Mouse (Mus musculus) ES-Bruce4 (cell line): Measurements from ENCODE around the gene 1700069L16Rik. TPM values are rescaled to one million over a fixed set of nuclear protein-coding genes. Genes with fewer than 3 reads are reported as not detected.

Experiments used
- H3K27ac ChIP-seq: 2 replicates; pipeline ENCODE4 v1.5.1; 2012; ENCODE audit warnings: low read length, inconsistent platforms; ENCODE audit not compliant: insufficient read depth
- H3K27me3 ChIP-seq: 2 replicates; pipeline ENCODE4 v1.6.1; 2012; ENCODE audit warnings: mild to moderate bottlenecking, low read length, inconsistent platforms; ENCODE audit not compliant: control insufficient read depth, poor library complexity, insufficient read depth, severe bottlenecking
- H3K36me3 ChIP-seq: 2 replicates; pipeline ENCODE4 v1.6.1; 2012; ENCODE audit warnings: inconsistent platforms, mild to moderate bottlenecking, low read length, moderate library complexity; ENCODE audit not compliant: control insufficient read depth, poor library complexity, insufficient read depth, severe bottlenecking
- H3K4me1 ChIP-seq: one replicate; pipeline ENCODE4 v1.8.1; 2011; ENCODE audit warnings: low read length; ENCODE audit not compliant: control insufficient read depth, insufficient read depth
- H3K4me3 ChIP-seq: 2 replicates; pipeline ENCODE4 v1.5.1; 2011; ENCODE audit warnings: low read depth, mild to moderate bottlenecking, low read length
- H3K9ac ChIP-seq: 2 replicates; pipeline ENCODE4 v1.6.1; 2012; ENCODE audit warnings: low read depth, mild to moderate bottlenecking, inconsistent platforms; ENCODE audit not compliant: poor library complexity, severe bottlenecking
- H3K9me3 ChIP-seq: replicated peaks from 2 replicates; pipeline ENCODE4 v1.6.1; 2012; ENCODE audit warnings: mild to moderate bottlenecking, low read length, inconsistent platforms; ENCODE audit not compliant: control insufficient read depth, poor library complexity, insufficient read depth, severe bottlenecking
- CTCF ChIP-seq: IDR thresholded peaks from one replicate; pipeline ENCODE4 v1.8.1; 2011; ENCODE audit warnings: low read depth, low read length
- EP300 ChIP-seq: IDR thresholded peaks from 2 replicates; pipeline ENCODE4 v1.6.1; 2011; ENCODE audit warnings: low read depth, low read length; ENCODE audit not compliant: insufficient read depth
- POLR2A ChIP-seq: IDR thresholded peaks from one replicate; pipeline ENCODE4 v1.8.1; 2011; ENCODE audit warnings: low read length; ENCODE audit not compliant: insufficient read depth
- polyA plus RNA-seq: library from polyadenylated mRNA; stranded (reverse); fragments of >200 nt; gene quantifications from 2 replicates; pipeline ENCODE4 v1.2.4, GENCODE M21; 2011; ENCODE audit warnings: low read depth; ENCODE audit not compliant: missing spikeins, insufficient read depth, insufficient read length

Gene 1700069L16Rik
- polyA plus RNA-seq, 1 experiment, result not detected

DNA sequence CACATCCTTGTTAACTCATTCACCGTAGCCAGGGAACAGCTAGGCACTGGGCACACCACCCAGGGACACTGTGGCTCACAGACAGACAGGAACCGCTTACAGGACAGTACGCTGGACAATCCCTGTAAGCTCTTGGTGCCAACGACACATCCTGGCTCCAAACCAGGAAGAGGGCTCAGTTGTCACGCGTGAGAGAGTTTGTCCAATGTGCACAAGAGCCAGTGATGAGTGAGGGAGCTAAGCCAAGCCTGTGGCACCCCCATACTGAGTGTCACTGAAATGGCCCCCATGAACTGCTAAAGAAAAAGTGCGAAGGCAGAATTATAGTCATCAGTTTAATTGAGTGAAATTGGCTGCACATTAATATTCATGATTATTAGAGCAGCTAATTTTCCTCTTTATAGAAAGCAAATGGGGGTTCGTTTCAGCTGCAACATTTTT, 5.3 kb downstream of the 1700069L16Rik start:
- no peak for TF ChIP-seq EP300
- no peak for TF ChIP-seq POLR2A
- TF ChIP-seq CTCF, result no peak
- no peak overlapping the region for H3K9ac ChIP-seq
- H3K4me1 ChIP-seq, result peaks cover 9% of the 10 kb centered on the region
- no peak overlapping the region for H3K27ac ChIP-seq
- no peaks in the 10 kb centered on the region for H3K9me3 ChIP-seq
- H3K36me3 ChIP-seq, result no peaks in the 10 kb centered on the region
- H3K4me3 ChIP-seq, result no peak overlapping the region
- no peaks in the 10 kb centered on the region for H3K27me3 ChIP-seq

DNA sequence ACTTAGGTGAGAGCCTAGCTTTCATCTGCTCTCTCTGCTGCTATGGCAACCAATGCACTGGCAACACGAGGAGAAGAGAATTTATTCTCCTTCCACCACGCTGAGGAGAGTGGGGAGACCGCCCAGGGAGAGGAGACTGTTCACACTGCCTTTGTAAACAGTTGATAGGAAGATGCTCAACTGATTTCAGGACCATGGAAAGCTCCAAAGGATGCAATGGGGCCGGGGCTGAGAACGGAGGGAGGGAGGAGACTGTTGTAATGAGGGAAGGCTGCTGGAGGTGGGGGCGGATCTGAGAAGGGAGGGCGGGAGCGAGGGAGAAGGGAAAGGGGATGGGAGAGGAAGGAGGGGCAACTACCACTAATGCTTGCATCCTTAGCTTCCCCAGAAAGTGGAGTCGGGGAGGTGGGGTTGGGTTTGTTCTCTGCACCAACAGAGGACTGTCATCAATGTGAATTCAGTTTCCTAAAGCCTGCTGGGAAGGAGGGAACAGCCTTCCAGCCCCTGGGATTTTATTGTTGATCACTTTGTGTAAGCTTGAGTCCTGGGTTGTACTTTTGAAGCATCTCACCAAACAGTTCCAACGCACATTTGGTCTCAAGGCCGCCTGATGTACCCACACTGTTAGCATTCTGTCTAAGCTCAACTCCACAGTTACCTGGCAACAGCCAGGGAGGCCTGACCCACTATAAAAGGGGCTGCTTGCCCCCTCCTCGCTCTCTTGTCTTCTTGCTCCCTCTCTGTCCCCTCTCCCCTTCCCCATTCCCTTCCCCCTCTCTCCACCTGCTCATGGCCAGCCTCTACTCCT, 7.8 kb downstream of the 1700069L16Rik start:
- no peaks in the 10 kb centered on the region for H3K4me1 ChIP-seq
- peak; percentile 46; the same call in 1 of the 2 replicates for TF ChIP-seq EP300
- no peak for TF ChIP-seq CTCF

DNA sequence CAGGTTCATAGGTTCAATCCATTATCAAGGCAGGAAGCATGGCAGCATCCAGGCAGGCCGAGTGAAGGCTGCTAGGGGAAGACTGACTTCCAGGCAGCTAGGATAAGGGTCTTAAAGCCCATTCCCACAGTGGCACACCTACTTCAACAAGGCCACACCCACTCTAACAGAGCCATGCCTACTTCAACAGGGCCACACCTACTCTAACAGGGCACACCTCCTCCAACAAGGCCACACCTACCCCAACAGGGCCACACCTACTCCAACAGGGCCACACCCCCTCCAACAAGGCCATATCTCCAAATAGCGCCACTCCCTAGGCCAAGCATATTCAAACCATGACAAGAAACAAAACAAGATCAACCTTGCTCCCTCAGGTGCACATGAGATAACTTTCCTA, 11.7 kb downstream of the 1700069L16Rik start:
- no peak overlapping the region for H3K27ac ChIP-seq
- H3K9me3 ChIP-seq, result no peaks in the 10 kb centered on the region
- no peaks in the 10 kb centered on the region for H3K4me1 ChIP-seq
- H3K9ac ChIP-seq, result no peak overlapping the region
- H3K36me3 ChIP-seq, result no peaks in the 10 kb centered on the region
- no peak overlapping the region for H3K4me3 ChIP-seq
- H3K27me3 ChIP-seq, result no peaks in the 10 kb centered on the region
- TF ChIP-seq CTCF, result no peak
- no peak for TF ChIP-seq EP300
- TF ChIP-seq POLR2A, result no peak

More for the DNA sequence above, 7.8 kb downstream of the 1700069L16Rik start:
- H3K9ac ChIP-seq, result no peak overlapping the region
- no peaks in the 10 kb centered on the region for H3K27me3 ChIP-seq
- no peaks in the 10 kb centered on the region for H3K9me3 ChIP-seq
- no peaks in the 10 kb centered on the region for H3K36me3 ChIP-seq
- H3K27ac ChIP-seq, result no peak overlapping the region
- no peak overlapping the region for H3K4me3 ChIP-seq

DNA sequence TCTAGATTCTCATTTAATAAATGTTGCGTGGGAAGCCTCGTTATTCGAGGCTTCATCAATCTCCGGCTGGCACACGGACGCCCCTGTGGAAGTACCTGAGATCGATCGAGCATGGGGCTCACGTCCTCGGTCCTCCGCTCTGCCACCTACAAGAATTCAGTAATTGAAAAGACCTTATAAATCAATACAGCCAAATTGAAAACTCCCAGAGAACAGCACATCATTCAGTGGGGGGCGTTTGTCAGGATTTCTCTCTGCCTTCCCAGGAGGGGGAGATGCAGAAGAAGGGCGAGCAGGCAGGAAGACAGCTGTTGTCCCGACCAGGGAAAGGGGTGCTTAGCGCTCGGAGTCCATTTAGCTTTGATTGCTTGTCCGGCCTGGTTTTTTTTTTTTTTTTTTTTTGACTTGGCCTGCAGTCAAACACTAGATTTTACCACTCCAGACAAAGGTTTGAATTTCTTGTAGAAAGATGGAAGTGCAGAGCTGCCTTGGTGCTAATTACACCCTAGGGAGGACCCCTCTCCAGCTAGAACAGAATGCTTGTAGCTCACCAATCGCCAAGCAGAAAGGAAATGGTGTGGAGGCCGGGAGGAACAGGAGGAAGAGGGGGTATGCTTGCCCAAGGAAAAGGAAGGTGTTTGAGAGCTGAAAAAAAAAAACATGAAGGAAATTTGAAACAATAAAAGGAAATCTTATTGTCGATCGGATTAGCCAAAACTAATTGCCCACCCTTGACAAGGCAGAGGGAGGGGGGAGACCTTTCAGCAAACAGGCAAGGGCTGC, 20.6 kb downstream of the 1700069L16Rik start:
- TF ChIP-seq POLR2A (no peak), EP300 (no peak), CTCF (no peak)
- Histone ChIP-seq H3K9ac (no peak overlapping the region), H3K4me3 (no peak overlapping the region), H3K9me3 (no peaks in the 10 kb centered on the region), H3K27me3 (no peaks in the 10 kb centered on the region), H3K27ac (no peak overlapping the region), H3K4me1 (peaks cover 2% of the 10 kb centered on the region), H3K36me3 (no peaks in the 10 kb centered on the region)

DNA sequence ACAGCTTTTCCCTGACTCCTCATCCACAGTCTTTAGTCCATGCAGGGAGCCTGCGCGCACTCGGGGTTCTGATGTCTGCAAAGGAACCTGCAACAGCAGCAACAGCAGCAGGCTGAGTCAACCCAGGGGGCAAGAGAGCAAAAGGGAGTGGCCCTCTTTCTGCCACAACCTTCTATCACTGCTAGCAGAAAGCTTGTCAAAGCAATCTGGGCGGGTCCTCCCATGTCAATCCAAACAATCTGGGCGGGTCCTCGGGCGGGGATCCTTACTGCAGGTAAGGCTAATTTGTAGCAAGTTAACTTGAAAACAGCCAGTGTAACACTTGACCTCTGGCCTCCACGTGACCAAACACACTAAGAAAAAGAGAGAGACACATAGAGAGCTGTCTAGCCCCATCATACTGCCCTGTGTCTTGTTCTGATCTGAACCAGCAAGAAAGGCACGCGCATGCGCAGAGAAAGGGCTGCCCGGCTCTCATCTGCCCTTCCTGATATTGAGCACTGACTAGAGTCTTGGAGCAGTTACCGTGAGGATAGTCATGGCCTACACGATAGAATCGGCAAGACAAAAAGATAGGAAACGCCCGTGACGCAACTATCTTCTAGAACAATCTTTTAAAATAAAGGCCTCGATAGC, 24.1 kb downstream of the 1700069L16Rik start:
- TF ChIP-seq POLR2A (no peak), EP300 (no peak), CTCF (no peak)
- no peaks in the 10 kb centered on the region for H3K36me3 ChIP-seq
- no peak overlapping the region for H3K27ac ChIP-seq
- H3K27me3 ChIP-seq, result no peaks in the 10 kb centered on the region
- no peaks in the 10 kb centered on the region for H3K9me3 ChIP-seq
- no peak overlapping the region for H3K4me3 ChIP-seq
- H3K4me1 ChIP-seq, result peaks cover 5% of the 10 kb centered on the region
- no peak overlapping the region for H3K9ac ChIP-seq

DNA sequence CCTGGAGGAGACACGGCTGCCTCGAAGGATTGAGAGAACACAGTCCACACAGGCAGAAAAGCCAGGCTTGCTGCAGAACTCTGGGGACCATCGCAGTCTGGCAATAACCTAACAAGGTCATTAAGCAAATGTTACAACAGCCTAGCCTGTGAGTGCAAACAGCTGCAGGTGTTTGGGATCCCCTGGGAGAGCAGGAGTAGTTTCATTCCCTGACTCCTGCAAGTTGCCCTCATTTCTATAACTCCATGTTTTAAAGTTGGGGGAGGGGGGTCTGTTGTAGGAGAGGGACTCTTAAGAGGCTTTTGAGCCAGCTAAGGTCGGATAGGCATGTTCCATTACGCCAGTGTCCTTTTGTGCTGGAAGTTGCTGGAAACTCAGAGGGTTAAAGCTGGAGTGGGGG, 30.2 kb downstream of the 1700069L16Rik start:
- no peak overlapping the region for H3K27ac ChIP-seq
- TF ChIP-seq POLR2A (no peak), EP300 (no peak), CTCF (no peak)
- H3K4me3 ChIP-seq, result no peak overlapping the region

More for the DNA sequence above, 30.2 kb downstream of the 1700069L16Rik start:
- no peaks in the 10 kb centered on the region for H3K36me3 ChIP-seq
- H3K27me3 ChIP-seq, result no peaks in the 10 kb centered on the region
- no peaks in the 10 kb centered on the region for H3K9me3 ChIP-seq
- peaks cover 2% of the 10 kb centered on the region for H3K4me1 ChIP-seq
- H3K9ac ChIP-seq, result no peak overlapping the region
